Mouse (Mus musculus): ENCODE results near the gene Wrb. TPM values are rescaled to one million over a fixed set of nuclear protein-coding genes. Genes with fewer than 3 reads are reported as not detected.

Gene Wrb
- total and polyA plus RNA-seq, 3 experiments: 34.5 to 58.8 (median 45.2) TPM

GRCm38 (mm10) chr16:96145814-96146213 lies 607 bp downstream of the Wrb start (continued):
- TF ChIP-seq PAX5 (IDR thresholded peaks at IDR 0.05; ENCODE audit: low read length) (no peak), SIN3A (IDR thresholded peaks at IDR 0.05; ENCODE audit: low read length) (0 out of 2 replicates have a peak, but pooled peaks have one; percentile 10), HCFC1 (IDR thresholded peaks at IDR 0.05; ENCODE audit: low read depth, low read length) (no peak), MEF2A (IDR thresholded peaks at IDR 0.05; ENCODE audit: borderline replicate concordance, low read depth, low read length) (0 out of 2 replicates have a peak, but pooled peaks have one; percentile 4), MYC (IDR thresholded peaks at IDR 0.05; ENCODE audit: low read depth, low read length) (peak; percentile 58; the same call in 1 of the 2 replicates), EP300 (IDR thresholded peaks at IDR 0.05; ENCODE audit: low read length) (no peak), MXI1 (IDR thresholded peaks at IDR 0.05; ENCODE audit: low read depth, low read length) (no peak), IRF4 (IDR thresholded peaks at IDR 0.05; ENCODE audit: low read depth, low read length) (no peak), UBTF (IDR thresholded peaks at IDR 0.05; ENCODE audit: low read depth, low read length) (no peak), TBP (conservative IDR thresholded peaks at IDR 0.05; ENCODE audit: low read depth, low read length) (no peak), POLR2AphosphoS2 (IDR thresholded peaks at IDR 0.05; ENCODE audit: low read depth, low read length) (no peak), USF1 (IDR thresholded peaks at IDR 0.05; ENCODE audit: low read depth, low read length) (no peak), KAT2A (IDR thresholded peaks at IDR 0.05; ENCODE audit: insufficient replicate concordance, low read length) (no peak), JUND (conservative IDR thresholded peaks at IDR 0.05; ENCODE audit: low read depth, low read length) (no peak), ZMIZ1 (IDR thresholded peaks at IDR 0.05; ENCODE audit: low read depth, low read length) (no peak), SMC3 (IDR thresholded peaks at IDR 0.05; ENCODE audit: low read depth, low read length) (no peak)

DNA sequence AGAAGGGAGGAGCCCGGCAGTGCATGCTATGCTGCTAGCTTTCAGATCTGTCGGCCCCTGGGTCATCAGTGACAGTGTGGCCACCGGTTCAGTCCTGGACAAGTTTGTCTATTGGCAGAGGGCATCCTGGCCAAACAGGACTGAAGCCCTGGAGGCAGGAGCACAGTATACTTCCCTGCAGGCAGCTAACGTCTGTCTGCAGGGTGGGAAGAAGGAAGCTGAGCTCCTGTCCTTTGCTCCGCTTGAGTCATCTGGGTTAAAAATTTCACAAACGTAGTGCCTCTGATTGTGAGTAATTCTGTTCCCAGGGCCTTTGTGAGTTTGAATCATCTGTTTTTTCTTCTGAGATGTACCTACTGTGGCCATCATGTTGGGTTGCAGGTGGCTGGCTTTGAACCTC lies 3.6 kb downstream of the Wrb start:
- no peaks in the 10 kb centered on the region for H3K27me3 ChIP-seq (replicated peaks)
- dilution Hi-C loops (cut with MboI; ENCODE audit: extremely low pct_ligation_motif_present, extremely low pct_unique_long_range_greater_than_20kb, low sequenced_read_pairs) (no loop called here), in situ Hi-C loops (cut with MboI; ENCODE audit: low pct_ligation_motif_present, low pct_unique_long_range_greater_than_20kb, low sequenced_read_pairs) (no loop called here)
- H3K79me2 ChIP-seq (replicated peaks; ENCODE audit: control insufficient read depth, extremely low read depth, insufficient read depth, poor library complexity, severe bottlenecking): peaks cover 13% of the 10 kb centered on the region
- no peak overlapping the region for H3K9ac ChIP-seq (ENCODE audit: insufficient read depth, low read depth)
- peaks cover 13 to 30% of the 10 kb centered on the region in 2 experiments for H3K4me1 ChIP-seq (ENCODE audit: control insufficient read depth in 1 of 2, insufficient read depth in 2 of 2)
- H3K27ac ChIP-seq (ENCODE audit: insufficient read depth, low read depth): no peak overlapping the region
- H3K4me2 ChIP-seq (ENCODE audit: insufficient read depth, low read depth, poor library complexity, severe bottlenecking): no peak overlapping the region
- no peaks in the 10 kb centered on the region for H3K9me3 ChIP-seq (replicated peaks; ENCODE audit: low read length)
- TF ChIP-seq ZMIZ1 (IDR thresholded peaks at IDR 0.05; ENCODE audit: low read depth, low read length) (no peak), MYC (IDR thresholded peaks at IDR 0.05; ENCODE audit: low read depth, low read length) (no peak), ZKSCAN1 (IDR thresholded peaks at IDR 0.05; ENCODE audit: borderline replicate concordance, low read depth, low read length) (no peak), ETS1 (conservative IDR thresholded peaks at IDR 0.05; ENCODE audit: low read depth, low read length) (no peak), SIN3A (IDR thresholded peaks at IDR 0.05; ENCODE audit: low read length) (no peak), MAFK (IDR thresholded peaks at IDR 0.05; ENCODE audit: insufficient replicate concordance, low read length) (no peak), USF1 (IDR thresholded peaks at IDR 0.05; ENCODE audit: low read depth, low read length) (no peak), POLR2A (IDR thresholded peaks at IDR 0.05; ENCODE audit: low read depth, low read length) (no peak), JUND (conservative IDR thresholded peaks at IDR 0.05; ENCODE audit: low read depth, low read length) (no peak), NELFE (IDR thresholded peaks at IDR 0.05; ENCODE audit: low read depth, low read length) (no peak), RAD21 (IDR thresholded peaks at IDR 0.05; ENCODE audit: low read depth, low read length) (no peak), TBP (conservative IDR thresholded peaks at IDR 0.05; ENCODE audit: low read depth, low read length) (no peak), JUN (IDR thresholded peaks at IDR 0.05; ENCODE audit: insufficient read depth, low read depth, low read length) (no peak), EP300 (IDR thresholded peaks at IDR 0.05; ENCODE audit: low read length) (no peak), UBTF (IDR thresholded peaks at IDR 0.05; ENCODE audit: low read depth, low read length) (no peak), HCFC1 (IDR thresholded peaks at IDR 0.05; ENCODE audit: low read depth, low read length) (no peak), NRF1 (IDR thresholded peaks at IDR 0.05; ENCODE audit: low read depth, low read length) (no peak), ZNF384 (IDR thresholded peaks at IDR 0.05; ENCODE audit: low read depth, low read length) (no peak), MEF2A (IDR thresholded peaks at IDR 0.05; ENCODE audit: borderline replicate concordance, low read depth, low read length) (no peak)
- no peak for DNase-seq (ENCODE audit: extremely low read depth)
- H3K36me3 ChIP-seq (replicated peaks in 1 of 2; ENCODE audit: control insufficient read depth in 1 of 2, insufficient read depth in 1 of 2, low read length in 1 of 2): peaks cover 14 to 65% of the 10 kb centered on the region in 2 experiments
- H3K4me3 ChIP-seq (replicated peaks in 1 of 3; ENCODE audit: low read depth in 2 of 3, low read length in 2 of 3, poor library complexity in 1 of 3): no peak overlapping the region
